In genomic region chr7:27447419-27448286, GRCm38 (mm10) we compare ENCODE assay signal across 7 mouse cellular contexts. TPM values are rescaled to one million over a fixed set of nuclear protein-coding genes. Genes with fewer than 3 reads are reported as not detected.
DNase-seq lines count a peak whose midpoint lies in the region; ATAC-seq lines count a peak whose summit lies in the region.

Sptbn4 (minus strand) TSS chr7:27447686.
Blvrb (plus strand) TSS chr7:27447978.

- H3K4me2 ChIP-seq in embryonic facial prominence, embryonic 12.5 days (replicated peaks), result peak within 1 kb of the TSS; percentile 97
- H3K4me2 ChIP-seq in limb, embryonic 11.5 days (ENCODE audit: low read depth, severe bottlenecking), result peak within 1 kb of the TSS; percentile 94
- peak within 1 kb of the TSS; percentile 90 for H3K4me2 ChIP-seq in midbrain, embryonic 14.5 days (ENCODE audit: low read length)

- no peak within 1 kb of the TSS for H3K27ac ChIP-seq in embryonic facial prominence, embryonic 12.5 days
- peak within 1 kb of the TSS; percentile 42; the same call in 1 of the 2 replicates for H3K27ac ChIP-seq in limb, embryonic 11.5 days (replicated peaks; ENCODE audit: low read depth, low read length)
- H3K27ac ChIP-seq in midbrain, embryonic 14.5 days (replicated peaks; ENCODE audit: low read depth, low read length), result peak within 1 kb of the TSS; percentile 70

- peaks cover 32% of the 10 kb centered on the region for H3K27me3 ChIP-seq in embryonic facial prominence, embryonic 12.5 days
- peaks cover 24% of the 10 kb centered on the region for H3K27me3 ChIP-seq in limb, embryonic 11.5 days (ENCODE audit: control insufficient read depth, insufficient read depth, low read length)
- 0 out of 2 replicates have a peak, but pooled peaks cover 3% of the 10 kb centered on the region for H3K27me3 ChIP-seq in midbrain, embryonic 14.5 days (ENCODE audit: control insufficient read depth, insufficient read depth, low read length)

- no peaks in the 10 kb centered on the region for H3K9me3 ChIP-seq in embryonic facial prominence, embryonic 12.5 days
- no peaks in the 10 kb centered on the region for H3K9me3 ChIP-seq in limb, embryonic 11.5 days (ENCODE audit: control insufficient read depth, low read length)
- H3K9me3 ChIP-seq in midbrain, embryonic 14.5 days (ENCODE audit: control insufficient read depth, low read length), result no peaks in the 10 kb centered on the region

- peak within 1 kb of the TSS; percentile 59 for H3K4me3 ChIP-seq in embryonic facial prominence, embryonic 12.5 days
- peak within 1 kb of the TSS; percentile 49 for H3K4me3 ChIP-seq in limb, embryonic 11.5 days (ENCODE audit: low read depth, low read length)
- H3K4me3 ChIP-seq in midbrain, embryonic 14.5 days (replicated peaks; ENCODE audit: low read depth, low read length), result peak within 1 kb of the TSS; percentile 61

- no peaks in the 10 kb centered on the region for H3K36me3 ChIP-seq in embryonic facial prominence, embryonic 12.5 days
- no peaks in the 10 kb centered on the region for H3K36me3 ChIP-seq in limb, embryonic 11.5 days (ENCODE audit: control insufficient read depth, insufficient read depth, low read length)
- H3K36me3 ChIP-seq in midbrain, embryonic 14.5 days (ENCODE audit: control insufficient read depth, insufficient read depth, low read length), result no peaks in the 10 kb centered on the region

- peaks cover 10% of the 10 kb centered on the region; the same call in 1 of the 2 replicates for H3K4me1 ChIP-seq in embryonic facial prominence, embryonic 12.5 days
- 0 out of 2 replicates have a peak, but pooled peaks cover 4% of the 10 kb centered on the region for H3K4me1 ChIP-seq in limb, embryonic 11.5 days (ENCODE audit: control insufficient read depth, insufficient read depth, low read length)
- H3K4me1 ChIP-seq in midbrain, embryonic 14.5 days (ENCODE audit: control insufficient read depth, insufficient read depth, low read length), result peaks cover 13% of the 10 kb centered on the region; the same call in 1 of the 2 replicates

- DNase-seq in adrenal gland, postnatal 25 days, result peak; percentile 94
- DNase-seq in heart, adult 11 months, result peak; percentile 100
- DNase-seq in kidney, adult 18-20 months, result peak; percentile 98
- DNase-seq in limb, embryonic 11.5 days (ENCODE audit: low spot score), result peak; percentile 97
- DNase-seq in midbrain, embryonic 14.5 days, result peak; percentile 97
- DNase-seq in spleen, adult 18-20 months, result peak; percentile 96 to 99

- H3K9ac ChIP-seq in embryonic facial prominence, embryonic 12.5 days, result peak within 1 kb of the TSS; percentile 69
- H3K9ac ChIP-seq in limb, embryonic 11.5 days (ENCODE audit: low read length), result peak within 1 kb of the TSS; percentile 56
- H3K9ac ChIP-seq in midbrain, embryonic 14.5 days (replicated peaks; ENCODE audit: low read length), result peak within 1 kb of the TSS; percentile 85

- 1% methylated on average over 54 of the region's 54 CpGs for WGBS in embryonic facial prominence, embryonic 12.5 days
- WGBS in limb, embryonic 11.5 days, result 1% methylated on average over 54 of the region's 54 CpGs
- WGBS in midbrain, embryonic 14.5 days, result under 1% methylated on average over 54 of the region's 54 CpGs

- peak; percentile 92 for ATAC-seq in embryonic facial prominence, embryonic 12.5 days (ENCODE audit: insufficient number of reproducible peaks, insufficient read depth, low FRiP score, low TSS enrichment)
- peak; percentile 90 for ATAC-seq in limb, embryonic 11.5 days (ENCODE audit: insufficient number of reproducible peaks, low FRiP score, low TSS enrichment, low read depth)
- peak; percentile 93 for ATAC-seq in midbrain, embryonic 14.5 days (ENCODE audit: low FRiP score, low TSS enrichment)

RNA-seq across cellular contexts. Expression of gene Sptbn4, which starts in this region (rescaled TPM):
- 0.62 and 2.1 TPM in 2 replicates for total RNA-seq in adrenal gland, postnatal 25 days (2021)
- 0.27 and 0.51 TPM in 2 replicates for polyA plus RNA-seq in embryonic facial prominence, embryonic 12.5 days (2016; fragmentation: Nextera tagmentation; extraction: Ambion mirVana)
- polyA plus RNA-seq in limb, embryonic 11.5 days (2014; fragmentation: Nextera tagmentation; extraction: Ambion mirVana), result 0.15 and 0.27 TPM in 2 replicates
- 4.1 and 4.7 TPM in 2 replicates for polyA plus RNA-seq in midbrain, embryonic 14.5 days (2014; fragmentation: Nextera tagmentation; extraction: Ambion mirVana)

RNA-seq across cellular contexts. Expression of gene Blvrb, which starts in this region (rescaled TPM):
- total RNA-seq in adrenal gland, postnatal 25 days (2021), result 51.7 and 52.7 TPM in 2 replicates
- polyA plus RNA-seq in embryonic facial prominence, embryonic 12.5 days (2016; fragmentation: Nextera tagmentation; extraction: Ambion mirVana), result 34.5 and 36.8 TPM in 2 replicates
- polyA plus RNA-seq in limb, embryonic 11.5 days (2014; fragmentation: Nextera tagmentation; extraction: Ambion mirVana), result 29.0 and 30.5 TPM in 2 replicates
- 8.9 and 17.3 TPM in 2 replicates for polyA plus RNA-seq in midbrain, embryonic 14.5 days (2014; fragmentation: Nextera tagmentation; extraction: Ambion mirVana)
